Mouse (Mus musculus): Measurements from ENCODE around the gene Ccnl2. TPM values are rescaled to one million over a fixed set of nuclear protein-coding genes. Genes with fewer than 3 reads are reported as not detected.

The Ccnl2 gene
- polyA plus RNA-seq, 1 experiment, result 45.9 TPM

DNA sequence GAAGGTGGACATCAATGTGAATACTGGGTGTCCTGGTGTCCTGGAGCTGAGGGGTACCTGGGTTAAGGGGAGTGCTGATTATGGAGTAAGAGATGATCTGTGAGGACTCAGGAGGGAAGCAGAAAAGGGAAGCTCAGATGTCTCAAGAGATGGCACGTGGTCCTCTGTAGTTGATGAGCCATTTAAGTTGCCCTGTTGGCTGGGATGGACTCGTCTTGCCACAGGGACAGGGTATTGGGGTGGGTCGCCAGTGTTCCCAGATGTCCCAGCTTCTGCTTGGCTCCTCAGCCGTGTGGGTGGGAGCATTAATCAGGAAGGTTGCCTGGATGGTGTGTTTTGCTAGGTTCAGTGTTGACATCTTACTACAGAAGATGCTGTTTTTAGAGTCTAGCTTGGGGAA lies 20.9 kb downstream of the Ccnl2 start:
- no peak for DNase-seq (ENCODE audit: low read depth, low spot score)
- WGBS, result 78% methylated on average over 4 of the region's 4 CpGs

DNA sequence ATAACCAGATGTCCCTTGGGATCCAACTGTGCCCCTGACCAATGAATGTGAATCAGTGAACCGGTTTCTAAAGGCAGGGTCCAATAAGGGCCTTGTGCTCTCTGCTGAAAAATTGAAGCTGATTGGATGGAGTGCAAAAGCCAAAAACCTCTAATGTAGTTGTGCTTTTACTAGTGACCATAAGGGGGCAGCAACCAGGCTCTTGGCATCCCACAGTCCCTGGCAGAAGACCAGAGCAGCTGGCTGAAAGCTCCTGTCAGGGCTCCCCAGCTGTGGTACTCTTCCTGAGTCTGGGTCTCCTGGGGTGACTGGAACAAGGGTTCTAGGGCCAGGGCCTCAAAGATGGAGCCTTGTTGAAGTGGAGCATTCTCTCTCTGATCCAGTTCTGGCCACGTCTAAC lies 21.5 kb downstream of the Ccnl2 start:
- DNase-seq (ENCODE audit: low read depth, low spot score), result no peak
- whole genome bisulfite sequencing, result 17% methylated on average over 2 of the region's 2 CpGs

DNA sequence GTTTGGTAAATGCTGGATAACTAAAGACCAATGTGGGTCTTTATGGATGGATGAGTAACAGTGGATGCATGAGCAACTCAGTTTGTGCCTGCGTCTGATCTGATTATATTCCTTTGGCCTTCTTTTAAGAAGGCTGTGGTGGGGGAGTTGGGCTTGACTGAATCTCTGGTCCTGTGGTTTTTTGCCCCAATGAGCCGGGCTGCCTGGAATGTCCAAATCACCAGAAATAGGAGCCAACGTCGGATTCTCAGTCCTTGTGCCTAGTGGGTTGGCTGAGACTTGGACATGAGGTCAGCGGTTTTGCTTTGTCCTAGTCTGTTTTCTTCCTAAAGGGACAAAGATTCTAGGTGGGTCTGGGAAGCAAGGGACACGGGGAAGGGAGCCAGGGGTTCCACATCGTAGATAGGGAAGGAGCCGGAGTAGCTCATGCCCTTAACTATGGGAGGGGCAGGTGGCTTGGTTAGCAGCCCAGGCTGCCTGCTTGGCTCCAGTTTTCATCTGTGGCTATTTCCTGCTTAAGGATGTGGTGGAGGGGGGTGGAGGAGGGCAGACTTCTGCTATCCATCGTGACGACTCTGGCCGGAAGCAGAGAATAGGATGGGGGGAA lies 25.2 kb downstream of the Ccnl2 start:
- DNase-seq (ENCODE audit: low read depth, low spot score), result no peak
- 45% methylated on average over 11 of the region's 11 CpGs for WGBS

DNA sequence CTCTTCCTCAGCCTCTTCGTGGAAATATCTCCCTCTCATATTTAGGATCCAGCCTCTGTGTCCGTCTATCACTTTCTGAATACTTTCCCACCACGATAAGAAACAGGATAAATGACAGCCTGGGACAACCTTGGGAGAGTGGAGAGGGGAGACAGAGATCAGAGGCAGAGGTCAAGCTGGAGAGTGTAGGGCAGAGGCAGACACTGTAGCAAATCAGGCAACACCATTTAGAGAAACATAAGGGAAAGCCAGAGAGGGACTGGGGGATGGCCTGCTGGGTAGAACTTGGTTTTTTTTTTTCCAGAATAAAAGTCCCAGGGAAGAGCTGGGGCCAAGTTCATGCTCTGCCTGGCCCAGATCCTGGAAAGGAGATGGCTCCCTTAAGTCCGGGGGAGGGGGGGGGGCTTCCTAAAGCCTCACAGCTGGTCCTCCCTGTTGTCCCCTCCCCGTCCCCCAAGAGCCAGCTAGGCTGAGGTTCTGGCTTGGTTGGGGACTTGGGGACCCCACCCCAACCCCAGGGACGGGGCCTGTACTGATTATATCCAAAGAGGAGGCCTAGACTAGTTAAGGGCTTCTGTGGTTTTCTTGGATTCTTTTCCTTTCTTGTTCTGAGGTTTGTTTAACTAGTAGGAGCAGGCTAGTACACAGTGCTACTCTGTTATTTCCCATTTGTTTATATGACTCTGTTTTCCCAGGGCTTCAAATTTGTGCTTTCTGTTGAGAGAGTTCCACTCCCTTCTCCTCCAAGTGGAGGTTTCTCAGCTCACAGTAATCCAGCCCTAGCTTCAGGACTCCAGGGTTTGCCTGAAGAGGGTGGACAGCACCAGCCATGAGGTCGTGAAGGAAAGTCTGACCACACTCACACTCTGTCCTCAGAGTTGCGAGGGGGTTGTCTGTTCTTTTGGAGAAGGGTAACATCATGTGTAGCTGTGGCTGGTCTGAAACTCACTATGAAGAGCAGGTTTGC lies 26.2 kb downstream of the Ccnl2 start:
- 59% methylated on average over 8 of the region's 8 CpGs for WGBS
- no peak for DNase-seq (ENCODE audit: low read depth, low spot score)

DNA sequence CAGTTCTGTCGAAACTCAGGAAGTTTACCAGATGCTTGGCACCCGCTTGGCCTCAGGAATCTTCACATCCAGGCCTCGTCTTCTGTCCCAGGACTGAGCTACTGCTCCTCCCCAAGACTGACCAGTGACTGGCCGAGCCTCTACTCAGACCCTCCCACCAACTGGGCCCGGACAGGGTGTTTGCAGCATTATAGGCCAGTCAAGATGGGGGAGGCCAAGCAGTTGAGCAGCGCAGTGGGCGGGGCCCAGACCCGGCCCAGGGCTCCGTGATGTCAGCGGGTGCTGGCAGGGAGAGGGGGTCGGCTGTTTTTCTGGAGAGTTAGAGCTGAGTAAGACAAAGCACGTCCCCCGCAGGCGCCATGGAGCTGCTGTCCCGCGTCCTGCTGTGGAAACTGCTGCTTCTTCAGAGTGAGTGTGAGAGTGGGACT lies 27.2 kb downstream of the Ccnl2 start, which contains the start of gene Mxra8:
Gene Mxra8 (plus strand): TSS at position 198 of the 428 bp plus-strand sequence.
- DNase-seq (ENCODE audit: low read depth, low spot score), result no peak
- WGBS, result 50% methylated on average over 16 of the region's 16 CpGs

DNA sequence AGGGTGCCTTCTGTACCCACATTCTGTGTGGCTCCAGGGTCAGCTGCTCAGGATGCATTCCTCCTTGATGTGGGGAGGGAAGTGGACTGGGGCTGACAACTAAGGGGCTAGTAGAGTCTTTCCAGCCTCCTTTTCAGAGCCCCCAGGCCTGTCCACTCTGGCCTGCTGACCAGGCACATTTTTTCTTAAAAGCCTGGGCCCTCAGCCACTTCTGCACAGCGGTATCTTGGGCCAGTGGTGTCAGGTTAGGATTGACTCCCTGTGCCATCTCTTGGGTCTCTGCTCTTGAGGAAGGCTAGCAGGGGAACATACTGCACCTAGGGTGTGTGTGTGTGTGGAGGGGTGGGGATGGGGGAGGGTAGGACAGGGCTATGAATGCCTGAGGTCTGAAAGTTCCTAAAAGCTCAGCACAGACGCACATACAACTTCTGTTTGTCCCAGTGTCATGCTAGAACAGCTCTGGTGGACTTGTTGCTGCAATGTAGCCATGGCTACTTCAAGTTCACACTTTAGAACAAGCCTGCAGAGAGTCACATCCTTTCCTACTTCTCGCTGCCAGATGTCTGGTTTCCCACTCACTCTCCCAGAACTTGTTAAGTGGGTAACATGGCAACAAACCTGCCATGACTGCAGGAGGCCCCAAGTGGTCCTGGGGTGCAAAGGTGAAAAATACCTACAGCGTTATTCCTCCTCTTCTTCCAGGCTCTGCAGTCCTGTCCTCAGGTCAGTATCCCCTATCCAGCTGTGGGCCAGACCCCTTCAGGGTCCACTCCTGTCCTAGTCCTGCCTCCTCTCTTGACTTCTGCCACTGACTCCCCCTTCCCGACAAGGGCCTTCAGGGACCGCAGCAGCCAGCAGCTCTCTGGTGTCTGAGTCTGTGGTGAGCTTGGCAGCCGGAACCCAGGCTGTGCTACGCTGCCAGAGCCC lies 28.1 kb downstream of the Ccnl2 start:
- WGBS, result 18% methylated on average over 8 of the region's 8 CpGs
- DNase-seq (ENCODE audit: low read depth, low spot score), result no peak

DNA sequence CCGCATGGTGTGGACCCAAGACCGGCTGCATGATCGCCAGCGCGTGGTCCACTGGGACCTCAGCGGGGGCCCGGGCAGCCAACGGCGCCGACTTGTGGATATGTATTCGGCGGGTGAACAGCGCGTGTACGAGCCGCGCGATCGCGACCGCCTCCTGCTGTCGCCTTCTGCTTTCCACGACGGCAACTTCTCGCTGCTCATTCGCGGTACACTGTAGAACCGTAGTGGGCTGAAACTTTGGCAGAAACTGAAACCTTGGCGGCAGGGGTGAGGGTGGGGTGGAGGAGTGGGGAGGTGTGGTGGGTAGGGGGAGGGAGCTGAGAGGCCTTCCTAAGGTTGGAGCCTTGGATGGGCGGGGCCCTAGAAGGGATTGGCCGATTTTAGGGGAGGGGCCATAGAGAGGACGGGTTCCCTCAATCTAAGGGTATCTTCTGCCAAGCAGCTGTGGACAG lies 28.7 kb downstream of the Ccnl2 start:
- WGBS, result under 1% methylated on average over 32 of the region's 32 CpGs
- DNase-seq (ENCODE audit: low read depth, low spot score), result no peak

DNA sequence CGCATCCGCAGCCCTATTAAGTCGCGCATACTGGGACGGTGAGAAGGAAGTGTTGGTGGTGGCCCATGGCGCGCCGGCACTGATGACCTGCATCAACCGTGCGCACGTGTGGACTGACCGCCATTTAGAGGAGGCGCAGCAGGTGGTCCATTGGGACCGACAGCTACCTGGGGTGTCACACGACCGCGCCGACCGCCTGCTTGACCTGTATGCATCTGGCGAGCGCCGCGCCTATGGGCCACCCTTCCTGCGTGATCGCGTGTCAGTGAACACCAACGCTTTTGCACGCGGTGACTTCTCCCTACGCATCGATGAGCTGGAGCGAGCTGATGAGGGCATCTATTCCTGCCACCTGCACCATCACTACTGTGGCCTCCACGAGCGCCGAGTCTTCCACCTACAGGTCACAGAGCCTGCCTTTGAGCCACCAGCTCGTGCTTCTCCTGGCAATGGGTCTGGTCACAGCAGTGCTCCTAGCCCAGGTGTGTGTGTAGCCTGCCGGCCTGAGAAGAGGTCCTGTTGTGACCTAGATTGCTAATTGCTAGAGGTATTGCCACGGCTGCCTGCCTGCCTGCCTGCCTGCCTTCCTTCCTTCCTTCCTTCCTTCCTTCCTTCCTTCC lies 29.5 kb downstream of the Ccnl2 start:
- 40% methylated on average over 38 of the region's 38 CpGs for WGBS
- DNase-seq (ENCODE audit: low read depth, low spot score), result no peak

DNA sequence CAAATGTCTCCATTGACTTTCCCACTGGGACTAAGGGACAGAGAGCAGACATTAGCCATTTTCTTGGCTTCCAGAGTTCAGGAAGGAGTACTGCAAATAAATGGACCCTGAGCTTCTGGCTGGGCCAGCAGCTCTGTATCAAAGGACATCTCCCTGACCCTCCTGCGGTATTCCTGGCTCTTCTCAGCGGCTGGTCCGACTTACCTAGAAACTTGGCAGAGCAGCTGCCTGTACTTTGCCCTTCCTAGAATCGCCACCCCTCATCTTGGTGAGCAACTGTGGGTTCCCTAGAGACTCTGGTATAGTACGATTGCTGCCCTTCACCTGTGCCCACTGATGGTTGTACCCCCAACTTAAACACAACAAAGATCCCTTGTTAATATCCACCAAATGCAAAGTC lies 30.9 kb downstream of the Ccnl2 start:
- 43% methylated on average over 5 of the region's 5 CpGs for WGBS
- no peak for DNase-seq (ENCODE audit: low read depth, low spot score)

DNA sequence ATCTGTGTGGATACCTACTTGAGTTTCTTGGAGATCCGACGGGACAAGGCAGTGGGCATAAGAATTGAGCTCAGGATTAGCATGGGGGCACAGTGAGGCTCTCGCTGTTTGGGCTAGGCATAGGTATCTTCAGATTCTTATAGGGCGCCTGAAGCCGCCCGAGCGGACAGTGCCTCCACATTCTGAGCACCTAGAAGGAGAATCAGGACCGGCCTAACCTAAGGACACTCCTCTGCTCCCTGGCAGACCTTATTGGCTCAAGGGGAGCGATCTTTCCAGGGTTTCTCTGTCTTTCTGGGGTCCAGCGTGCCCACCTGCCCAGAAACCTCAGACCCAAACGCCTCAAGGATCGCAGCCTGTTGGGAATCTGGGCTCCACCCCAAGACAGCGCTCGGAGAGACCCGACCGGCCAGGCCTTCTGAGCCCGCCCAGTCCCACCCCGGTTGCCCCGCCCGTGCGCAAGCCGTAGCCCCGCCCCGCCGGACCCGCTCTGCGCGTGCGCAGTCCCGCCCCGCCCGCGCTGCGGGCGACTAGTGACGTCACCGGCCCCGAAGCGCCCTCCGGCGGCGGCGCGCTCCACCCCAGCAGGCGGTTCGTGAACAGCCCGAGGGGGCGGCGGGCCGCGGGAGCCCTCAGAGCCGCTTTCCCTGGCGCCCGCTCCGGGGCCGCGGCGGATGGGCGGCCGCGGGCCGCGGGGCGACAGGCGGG lies 34.7 kb downstream of the Ccnl2 start, which contains the start of gene Dvl1:
Gene Dvl1 (plus strand): TSS at position 532 of the 708 bp plus-strand sequence.
- WGBS, result 3% methylated on average over 65 of the region's 65 CpGs
- DNase-seq (ENCODE audit: low read depth, low spot score), result peak; percentile 46

DNA sequence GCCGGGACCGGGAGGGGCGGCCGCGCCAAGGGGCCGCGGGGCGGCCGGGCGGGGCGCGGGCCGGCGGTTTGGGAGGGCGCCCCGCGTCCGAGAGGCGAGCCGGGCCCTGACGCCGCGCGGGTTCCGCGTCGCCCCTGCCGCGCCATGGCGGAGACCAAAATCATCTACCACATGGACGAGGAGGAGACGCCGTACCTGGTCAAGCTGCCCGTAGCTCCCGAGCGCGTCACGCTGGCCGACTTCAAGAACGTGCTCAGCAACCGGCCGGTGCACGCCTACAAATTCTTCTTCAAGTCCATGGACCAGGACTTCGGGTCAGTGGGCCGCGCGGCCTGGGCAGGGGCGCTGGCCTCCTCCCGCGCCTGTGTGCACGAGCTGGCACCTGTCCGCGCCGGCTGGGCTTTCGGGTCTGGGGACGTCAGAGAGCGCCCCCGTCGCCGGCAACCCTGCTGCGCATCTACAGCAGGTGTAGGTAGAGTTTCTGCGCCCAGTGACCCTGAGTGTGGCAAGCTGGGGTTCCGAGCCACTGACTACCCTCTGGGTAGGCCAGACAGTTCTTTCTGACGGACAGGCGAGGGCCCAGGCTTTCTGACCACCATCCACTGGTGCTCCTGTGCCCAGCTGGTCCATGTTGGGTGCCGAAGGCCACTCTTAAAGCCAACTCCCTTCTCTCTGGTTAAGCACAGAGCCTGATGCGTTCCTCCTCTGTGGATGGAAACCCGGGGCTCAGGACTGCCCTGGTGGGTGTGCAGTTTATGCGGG lies 35.5 kb downstream of the Ccnl2 start:
- 1% methylated on average over 69 of the region's 69 CpGs for WGBS
- no peak for DNase-seq (ENCODE audit: low read depth, low spot score)

DNA sequence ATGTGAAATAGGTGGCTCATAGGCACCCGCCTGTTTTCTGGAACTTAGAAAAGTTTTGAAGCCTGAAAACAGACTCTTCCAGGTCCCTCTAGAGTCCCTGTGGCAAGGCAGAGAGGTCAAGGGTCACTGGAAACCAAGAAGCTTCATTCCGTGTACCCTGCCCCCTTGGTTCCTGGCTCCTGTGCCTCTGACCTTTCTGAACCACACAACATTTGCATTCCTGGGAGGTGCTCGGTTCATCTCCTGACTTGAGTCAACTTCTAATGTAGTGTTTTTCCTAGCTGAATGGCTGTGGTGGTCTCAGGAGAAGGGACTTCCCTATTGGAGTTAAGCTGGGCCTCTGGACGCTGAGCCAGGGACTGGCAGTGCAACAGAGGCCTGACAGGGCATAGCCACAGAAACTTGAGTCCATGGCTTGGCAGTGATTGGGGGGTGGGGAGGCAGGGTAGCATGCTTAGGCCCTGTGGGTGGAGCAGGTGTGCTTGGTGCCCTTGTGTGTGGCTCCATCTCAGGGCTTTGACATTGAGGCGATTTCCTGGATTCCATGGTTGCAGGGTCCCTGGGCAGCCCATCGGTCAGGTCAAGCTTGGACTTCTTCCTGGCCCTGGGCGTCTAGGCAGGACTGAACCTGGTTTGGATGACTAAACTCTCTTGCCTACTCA lies 36.3 kb downstream of the Ccnl2 start:
- WGBS, result 41% methylated on average over 7 of the region's 7 CpGs
- no peak for DNase-seq (ENCODE audit: low read depth, low spot score)

DNA sequence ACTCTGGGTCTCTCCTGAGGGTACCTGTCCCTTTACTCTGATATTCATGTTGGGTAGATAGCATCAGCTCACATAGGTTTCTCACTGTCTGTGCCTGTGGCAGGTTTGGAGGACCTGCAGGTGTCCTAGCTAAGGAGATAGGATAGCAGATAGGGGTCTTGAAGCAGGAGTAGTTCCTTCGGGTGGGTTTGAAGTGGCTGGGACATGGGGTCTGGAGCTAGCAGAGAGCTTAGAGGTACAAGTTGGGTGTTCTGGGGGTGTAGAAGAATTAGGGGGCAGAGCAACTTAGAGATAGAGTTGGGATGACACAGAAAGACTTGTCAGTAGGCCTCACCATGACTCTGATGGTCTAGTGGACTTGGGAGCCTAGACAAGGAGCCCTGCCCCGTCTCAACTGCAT lies 37.1 kb downstream of the Ccnl2 start:
- WGBS, result 80% methylated on average over 2 of the region's 2 CpGs
- no peak for DNase-seq (ENCODE audit: low read depth, low spot score)

DNA sequence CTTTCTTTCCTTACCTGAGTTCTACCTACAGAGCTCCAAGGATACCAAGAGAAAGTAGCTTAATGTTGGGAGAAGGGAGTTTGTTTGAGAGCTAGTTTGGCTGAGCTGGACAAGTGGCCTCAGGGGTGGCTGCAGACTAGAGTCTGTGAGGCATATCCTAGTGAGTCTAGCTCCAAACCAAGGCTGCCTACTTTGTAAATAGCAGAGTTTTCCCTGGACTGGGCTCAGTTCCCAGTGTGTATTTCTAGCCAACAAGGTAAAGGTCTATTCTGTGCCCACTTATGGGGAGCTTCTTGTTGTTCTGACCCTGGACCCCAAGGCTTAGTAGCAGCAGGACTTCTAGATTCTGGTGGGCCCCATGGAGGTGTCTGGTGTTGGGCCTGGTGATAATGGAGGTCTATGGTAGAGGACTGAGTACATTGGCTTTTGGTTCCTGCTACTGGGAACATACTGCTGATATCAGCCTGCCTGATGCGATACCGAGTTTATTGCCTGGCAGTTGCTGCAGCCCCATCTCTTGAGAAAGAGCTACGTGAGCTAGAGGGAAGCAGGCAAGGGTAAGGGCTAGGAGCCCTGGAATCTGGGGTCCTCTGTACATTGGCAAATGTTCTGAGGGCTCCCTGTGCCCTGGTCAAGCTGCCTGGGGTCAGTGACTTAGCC lies 37.6 kb downstream of the Ccnl2 start:
- WGBS, result 65% methylated on average over 3 of the region's 3 CpGs
- DNase-seq (ENCODE audit: low read depth, low spot score), result no peak

DNA sequence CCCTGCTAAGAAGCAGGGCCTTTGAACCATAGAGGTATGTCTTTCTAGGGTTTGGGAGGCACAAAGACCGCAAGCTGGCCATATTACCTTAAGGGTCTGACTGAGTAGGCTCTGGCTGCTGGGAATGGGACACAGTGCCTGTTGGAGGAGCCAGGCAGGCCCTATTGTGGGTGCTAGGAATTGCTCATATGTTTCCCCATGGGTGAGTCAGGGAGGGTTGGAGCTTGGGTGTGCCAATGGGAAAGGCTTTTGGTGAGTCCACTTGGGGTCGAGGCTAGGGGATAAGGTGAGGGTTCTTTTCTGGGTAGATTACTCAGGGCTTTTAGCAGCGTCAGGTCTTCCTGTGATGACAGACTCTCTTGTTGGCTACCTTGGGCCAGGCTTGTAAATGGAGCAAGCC lies 39.1 kb downstream of the Ccnl2 start:
- WGBS, result 79% methylated on average over 3 of the region's 3 CpGs
- DNase-seq (ENCODE audit: low read depth, low spot score), result no peak

DNA sequence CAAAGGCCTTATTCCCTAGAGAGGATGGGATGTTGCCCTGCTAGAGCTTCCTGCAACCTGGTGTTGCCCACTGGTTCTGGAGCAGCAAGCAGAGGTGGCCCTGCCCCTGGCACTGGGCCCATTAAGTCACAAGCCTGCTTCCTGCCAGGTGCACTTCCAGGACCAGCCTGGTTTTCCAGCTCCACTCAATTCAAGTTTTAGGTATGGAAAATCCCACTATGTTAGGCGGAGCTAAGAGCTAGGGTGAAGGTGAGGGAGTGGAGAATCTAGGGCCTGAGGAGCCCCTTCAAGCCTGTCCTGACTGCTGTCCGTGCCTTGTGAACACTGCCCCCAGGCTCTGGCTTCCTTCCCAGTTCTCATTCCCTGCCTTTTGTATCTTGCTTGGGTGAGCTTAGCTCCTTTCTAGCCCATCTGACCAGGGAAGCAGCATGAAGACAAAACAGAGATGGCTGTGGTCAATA lies 39.7 kb downstream of the Ccnl2 start:
- DNase-seq (ENCODE audit: low read depth, low spot score), result no peak
- 39% methylated on average over 2 of the region's 2 CpGs for WGBS

DNA sequence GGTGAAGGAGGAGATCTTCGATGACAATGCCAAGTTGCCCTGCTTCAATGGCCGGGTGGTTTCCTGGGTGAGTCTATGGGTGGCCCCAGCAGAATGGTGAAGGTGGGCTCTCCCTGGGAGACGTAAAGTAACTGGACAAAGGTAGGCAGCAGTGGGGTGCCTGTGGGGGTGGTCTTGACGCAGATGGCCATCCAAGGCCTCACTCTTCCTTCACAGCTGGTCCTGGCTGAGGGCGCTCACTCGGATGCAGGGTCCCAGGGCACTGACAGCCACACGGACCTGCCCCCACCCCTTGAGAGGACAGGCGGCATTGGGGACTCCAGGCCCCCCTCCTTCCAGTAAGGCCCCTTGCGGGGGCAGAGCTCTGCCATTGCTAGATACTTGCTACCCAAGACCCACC lies 41.1 kb downstream of the Ccnl2 start:
- WGBS, result 91% methylated on average over 9 of the region's 9 CpGs
- DNase-seq (ENCODE audit: low read depth, low spot score), result no peak
